Mouse (Mus musculus) left cerebral cortex, postnatal 36 days (tissue): ENCODE results near the gene Gemin6. TPM values are rescaled to one million over a fixed set of nuclear protein-coding genes. Genes with fewer than 3 reads are reported as not detected.
"Not testable (repeated sequence)": the region's sequence is repeated elsewhere in the genome, so short reads cannot be mapped to it uniquely, and the experiment has no call there.

ENCODE experiments used
- DNase-seq, 2 experiments: peaks; one replicate each; pipeline ENCODE4 v3.0.0; 2021 to 2022; ENCODE audit warnings: low spot score in 2 of 2, mixed read lengths in 1 of 2
- intact Hi-C: fragments of 180-260 bp; cut with DNase I; formaldehyde crosslinking; loops from one replicate; pipeline ENCODE4 v1.15.1; 2025
- total RNA-seq, 2 experiments: library from RNA; stranded (reverse); gene quantifications; 2 replicates each; pipeline ENCODE4 v1.2.3; 2021

The Gemin6 gene
- total RNA-seq, 2 experiments from 2014 or later = 6.2 to 6.6 TPM

GRCm38 (mm10) chr17:80225142-80225541 is 901 bp downstream of the Gemin6 start:
- DNase-seq = not testable (repeated sequence)
- intact Hi-C loops = loop anchor here (2.0 kb wide), 1 partner anchor 18 kb away; the partner anchor contains the start of genes Srsf7 and Ttc39d

DNA sequence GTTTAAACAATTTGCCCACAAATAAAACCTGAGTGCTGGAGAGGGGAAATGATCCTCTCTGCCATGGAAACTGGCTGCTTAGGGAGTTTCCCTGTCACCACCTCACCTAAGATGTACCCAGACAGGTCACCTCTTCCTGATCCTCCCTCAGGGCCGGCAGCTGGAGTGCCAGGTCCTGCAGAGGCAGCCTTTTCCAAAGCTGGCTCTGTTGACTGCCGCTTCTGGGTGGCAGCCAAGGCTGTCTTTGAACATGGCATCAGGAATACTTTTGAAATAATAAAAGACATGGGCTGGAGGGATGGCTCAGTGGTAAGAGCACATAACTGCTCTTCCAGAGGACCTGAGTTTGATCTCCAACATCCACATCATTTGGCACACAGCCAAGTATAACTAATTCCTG is 5.2 kb downstream of the Gemin6 start:
- intact Hi-C loops = no loop called here
- DNase-seq = no peak

DNA sequence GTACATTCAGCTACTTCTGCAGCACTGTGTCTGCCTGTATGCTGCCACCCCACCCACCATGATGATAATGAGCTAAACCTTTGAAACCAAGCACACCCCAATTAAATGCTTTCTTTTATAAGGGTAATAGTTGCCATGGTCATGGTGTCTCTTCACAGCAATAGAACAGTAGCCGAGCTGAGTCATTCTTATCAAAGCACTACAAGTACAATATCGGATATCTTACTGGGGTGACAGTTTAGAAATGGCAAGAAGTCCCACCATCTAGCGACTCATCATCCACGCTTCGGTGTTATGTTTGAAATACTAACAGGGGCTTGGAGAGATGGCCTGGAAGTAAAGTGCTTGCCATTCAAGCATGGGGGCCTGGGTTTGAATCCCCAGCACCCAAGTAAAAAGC is 9.6 kb downstream of the Gemin6 start:
- DNase-seq = no peak
- intact Hi-C loops = no loop called here

GRCm38 (mm10) chr17:80234376-80234775 is 10.1 kb downstream of the Gemin6 start:
- intact Hi-C loops = no loop called here
- DNase-seq = no peak

DNA sequence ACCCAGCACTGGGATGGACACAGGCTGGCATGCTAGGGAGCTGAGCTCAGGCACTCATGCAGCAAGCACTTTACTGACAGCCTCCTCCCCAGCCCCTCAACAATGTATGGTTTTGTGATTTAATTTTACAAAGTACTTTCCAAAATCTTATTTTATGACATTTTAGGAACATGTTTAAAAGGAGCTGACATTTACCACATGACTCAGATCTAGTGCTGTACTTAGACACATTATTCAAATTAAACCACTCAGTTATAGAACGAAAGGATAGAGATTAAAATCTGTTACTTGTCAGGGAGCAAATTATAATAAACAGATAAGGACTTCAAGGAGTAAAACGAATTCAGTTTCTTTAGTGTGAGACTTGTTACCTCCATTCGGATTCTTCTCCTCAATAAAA is 11.2 kb downstream of the Gemin6 start:
- intact Hi-C loops = loop anchor here (1.0 kb wide), 1 partner anchor 28 kb away; the partner anchor contains the start of genes Srsf7 and Ttc39d
- DNase-seq = peak in 1 of 2 experiments; percentile 27

- DNase-seq = no peak
- intact Hi-C loops = no loop called here
These were observed 12.6 kb downstream of the Gemin6 start for GRCm38 (mm10) chr17:80236805-80237204.

GRCm38 (mm10) chr17:80237475-80237874 is 13.2 kb downstream of the Gemin6 start:
- DNase-seq = no peak

GRCm38 (mm10) chr17:80241594-80241993 is 17.4 kb downstream of the Gemin6 start:
- no peak for DNase-seq
- intact Hi-C loops = no loop called here

More at GRCm38 (mm10) chr17:80237475-80237874, 13.2 kb downstream of the Gemin6 start:
- intact Hi-C loops = no loop called here

- intact Hi-C loops = no loop called here
- no peak for DNase-seq
These were observed 18.9 kb downstream of the Gemin6 start for GRCm38 (mm10) chr17:80243116-80243515.

- no peak for DNase-seq
- intact Hi-C loops = no loop called here
These were observed 28.7 kb downstream of the Gemin6 start for GRCm38 (mm10) chr17:80252757-80253525.

DNA sequence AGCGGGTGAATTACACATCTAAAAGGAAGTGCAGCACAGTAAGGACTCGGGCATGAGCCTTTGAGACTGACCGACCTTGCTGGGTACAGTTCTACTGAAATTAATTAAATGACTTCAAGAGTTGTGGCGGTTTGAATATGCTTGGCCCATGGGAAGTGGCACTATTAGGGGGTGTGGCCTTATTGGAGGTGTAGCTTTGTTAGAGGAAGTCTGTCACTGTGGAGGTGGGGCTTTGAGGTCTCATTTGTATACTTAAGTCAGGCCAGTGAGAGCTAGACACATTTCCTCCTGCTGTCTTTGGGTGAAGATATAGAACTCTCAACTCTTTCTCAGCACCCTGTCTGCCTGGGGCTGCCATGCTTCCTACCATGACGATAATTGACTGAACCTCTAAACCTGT is 30.2 kb downstream of the Gemin6 start:
- no peak for DNase-seq
- intact Hi-C loops = no loop called here

GRCm38 (mm10) chr17:80255208-80255607 is 31.0 kb downstream of the Gemin6 start:
- intact Hi-C loops = no loop called here
- DNase-seq = no peak

- no peak for DNase-seq
These were observed 42.8 kb downstream of the Gemin6 start for GRCm38 (mm10) chr17:80267065-80267464.

GRCm38 (mm10) chr17:80268151-80268550 is 43.9 kb downstream of the Gemin6 start:
- intact Hi-C loops = no loop called here

More at GRCm38 (mm10) chr17:80267065-80267464, 42.8 kb downstream of the Gemin6 start:
- intact Hi-C loops = no loop called here

DNA sequence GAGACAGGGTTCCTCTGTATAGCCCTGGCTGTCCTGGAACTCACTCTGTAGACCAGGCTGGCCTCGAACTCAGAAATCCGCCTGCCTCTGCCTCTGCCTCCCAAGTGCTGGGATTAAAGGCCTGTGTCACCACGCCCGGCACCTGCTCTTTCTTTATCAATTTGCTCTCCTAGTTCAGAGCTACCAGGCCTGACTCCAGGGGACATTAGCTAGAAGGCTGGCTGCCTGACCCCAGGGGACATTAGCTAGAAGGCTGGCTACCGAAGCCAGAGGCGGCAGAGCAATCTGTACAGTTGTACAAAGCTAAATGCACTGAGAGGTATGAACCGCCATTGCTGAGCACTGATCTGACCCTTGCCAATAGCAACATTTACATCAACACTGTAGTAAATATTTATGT is 46.4 kb downstream of the Gemin6 start:
- DNase-seq, intact Hi-C loops: not testable (repeated sequence)

More at GRCm38 (mm10) chr17:80268151-80268550, 43.9 kb downstream of the Gemin6 start:
- no peak for DNase-seq

Other genes starting within 250 kb of the Gemin6 start
- 10 to 100 TPM; 51.4 to 58.4 TPM for gene Hnrnpll, start 162.1 kb upstream of the Gemin6 start, total RNA-seq
- 1 to 10 TPM; 2.6 to 2.7 TPM for gene Galm, start 97.0 kb upstream of the Gemin6 start, total RNA-seq
- 100 to 1,000 TPM in 1 of 2 experiments, 10 to 100 TPM in 1; 86.3 to 112 TPM for gene Srsf7, start 17.1 kb upstream of the Gemin6 start, total RNA-seq
- under 1 TPM in 1 of 2 experiments, not detected in 1; 0.43 TPM for gene Ttc39d, start 17.0 kb upstream of the Gemin6 start, total RNA-seq
- gene Morn2, start 65.8 kb downstream of the Gemin6 start, total RNA-seq = 10 to 100 TPM; 16.5 to 18.3 TPM
- 10 to 100 TPM; 35.8 to 46.1 TPM for gene Dhx57, start 66.0 kb downstream of the Gemin6 start, total RNA-seq
- gene Arhgef33, start 83.0 kb downstream of the Gemin6 start, total RNA-seq = 1 to 10 TPM; 2.4 to 3.4 TPM
- gene Gm10190, start 149.1 kb downstream of the Gemin6 start, total RNA-seq = 1 to 10 TPM; 1.3 to 2.2 TPM